Mouse (Mus musculus) activated CD4-positive, CD25-positive, alpha-beta regulatory T cell (primary cell): ENCODE data around the gene Rgs5. TPM values are rescaled to one million over a fixed set of nuclear protein-coding genes. Genes with fewer than 3 reads are reported as not detected.

Source experiments
- polyA plus RNA-seq, 2 experiments: library from polyadenylated mRNA; unstranded; fragments of 100-300 nt; shearing (Covaris generic); gene quantifications; one replicate each; pipeline ENCODE4 v1.2.1; 2017

The Rgs5 gene
- polyA plus RNA-seq = under 1 TPM in 1 of 2 experiments, not detected in 1; 0.49 TPM

GRCm38 (mm10) chr1:169655256-169655655 is at the start of gene Rgs5:
Rgs5 (plus strand) TSS chr1:169655501.

Other genes starting within 250 kb of the Rgs5 start
- gene Nuf2, start 124.0 kb upstream of the Rgs5 start, polyA plus RNA-seq = 1 to 10 TPM; 8.5 to 8.8 TPM
- not detected for gene Rgs4, start 92.1 kb downstream of the Rgs5 start, polyA plus RNA-seq